11 mouse cellular contexts compared by ENCODE assay signal in genomic region chr6:52932603-52933178, GRCm38 (mm10).
A peak's percentile ranks its signal among the peaks of the same experiment; 100 is the strongest.
DNase-seq lines count a peak whose midpoint lies in the region; ATAC-seq lines count a peak whose summit lies in the region.
"Had no signal": no experiment of that assay in that cellular context is flagged by ENCODE, and none has a peak within 500 bp of the region (broad histone marks: within the 10 kb centered on the region; RNA-seq: fewer than 3 reads in every experiment).

No protein-coding gene starts in this region.

- H3K9ac ChIP-seq in kidney, embryonic 16.5 days (replicated peaks; ENCODE audit: low read length), result no peak overlapping the region
- H3K9ac ChIP-seq in embryonic facial prominence, embryonic 11.5 days (replicated peaks; ENCODE audit: low read length), result no peak overlapping the region
- H3K9ac ChIP-seq: lung, embryonic 14.5 days had no signal

- no peaks in the 10 kb centered on the region for H3K27me3 ChIP-seq in kidney, embryonic 16.5 days (ENCODE audit: insufficient read depth, low read length)
- no peaks in the 10 kb centered on the region for H3K27me3 ChIP-seq in embryonic facial prominence, embryonic 11.5 days (ENCODE audit: control insufficient read depth, insufficient read depth, low read length)
- no peaks in the 10 kb centered on the region for H3K27me3 ChIP-seq in limb, embryonic 10.5 days (ENCODE audit: low read depth, poor library complexity, severe bottlenecking)

- H3K27ac ChIP-seq in kidney, embryonic 16.5 days (ENCODE audit: low read length), result no peak overlapping the region
- H3K27ac ChIP-seq in embryonic facial prominence, embryonic 11.5 days (replicated peaks; ENCODE audit: low read depth, low read length), result no peak overlapping the region
- H3K27ac ChIP-seq in limb, embryonic 10.5 days, result peak overlapping the region; percentile 47

- no peaks in the 10 kb centered on the region for H3K36me3 ChIP-seq in kidney, embryonic 16.5 days (ENCODE audit: insufficient read depth, low read length)
- no peaks in the 10 kb centered on the region for H3K36me3 ChIP-seq in embryonic facial prominence, embryonic 11.5 days (replicated peaks; ENCODE audit: control insufficient read depth, insufficient read depth, low read depth, low read length)
- H3K36me3 ChIP-seq in limb, embryonic 10.5 days, result no peaks in the 10 kb centered on the region

- no peaks in the 10 kb centered on the region for H3K9me3 ChIP-seq in kidney, embryonic 16.5 days (ENCODE audit: low read length)
- no peaks in the 10 kb centered on the region for H3K9me3 ChIP-seq in embryonic facial prominence, embryonic 11.5 days (replicated peaks; ENCODE audit: control insufficient read depth, low read length)
- H3K9me3 ChIP-seq in limb, embryonic 10.5 days (replicated peaks), result no peaks in the 10 kb centered on the region

- no peak overlapping the region for H3K4me2 ChIP-seq in kidney, embryonic 16.5 days (replicated peaks; ENCODE audit: low read depth, low read length)
- no peak overlapping the region for H3K4me2 ChIP-seq in embryonic facial prominence, embryonic 11.5 days (ENCODE audit: low read depth, low read length)
- H3K4me2 ChIP-seq: lung, embryonic 14.5 days had no signal

- no peak overlapping the region for H3K4me3 ChIP-seq in kidney, embryonic 16.5 days (ENCODE audit: low read length)
- no peak overlapping the region for H3K4me3 ChIP-seq in embryonic facial prominence, embryonic 11.5 days (ENCODE audit: low read depth, low read length)
- no peak overlapping the region for H3K4me3 ChIP-seq in limb, embryonic 10.5 days

- 39% methylated on average over 7 of the region's 7 CpGs for WGBS in kidney, embryonic 16.5 days
- WGBS in embryonic facial prominence, embryonic 11.5 days, result 14% methylated on average over 7 of the region's 7 CpGs
- WGBS in limb, embryonic 10.5 days, result 29% methylated on average over 7 of the region's 7 CpGs

- 0 out of 2 replicates have a peak, but pooled peaks have one; percentile 42 for ATAC-seq in kidney, embryonic 16.5 days (ENCODE audit: low FRiP score, low TSS enrichment)
- peak; percentile 62; the same call in 1 of the 2 replicates for ATAC-seq in embryonic facial prominence, embryonic 11.5 days (replicated peaks; ENCODE audit: insufficient number of reproducible peaks, low FRiP score, low TSS enrichment, low read depth)

- H3K4me1 ChIP-seq in kidney, embryonic 16.5 days (ENCODE audit: insufficient read depth, low read length), result peaks cover 6% of the 10 kb centered on the region
- 0 out of 2 replicates have a peak, but pooled peaks cover 2% of the 10 kb centered on the region for H3K4me1 ChIP-seq in embryonic facial prominence, embryonic 11.5 days (ENCODE audit: control insufficient read depth, insufficient read depth, low read length)
- peaks cover 28% of the 10 kb centered on the region for H3K4me1 ChIP-seq in limb, embryonic 10.5 days

- DNase-seq in kidney, adult 18-20 months, result no peak
- DNase-seq in embryo, embryonic 10.5 days (ENCODE audit: low spot score), result peak; percentile 42
- peak; percentile 75 for DNase-seq in embryonic facial prominence, embryonic 11.5 days (ENCODE audit: low spot score)
- DNase-seq in limb, embryonic 10.5 days (ENCODE audit: low spot score), result peak; percentile 44
- DNase-seq in right cerebral cortex, postnatal 4 days, result no peak
- DNase-seq in urinary bladder, adult 2 months (ENCODE audit: low spot score), result no peak
- DNase-seq: heart, postnatal 14 days; kidney, adult 8-10 months; lung, embryonic 14.5 days; right cerebral cortex, postnatal 14 days had no signal

Comparison
In these comparisons a context has a peak if more than half of its experiments do, and no peak if none do; other contexts are left out.
1. DNase-seq: peak in embryo, embryonic 10.5 days (single experiment), embryonic facial prominence, embryonic 11.5 days (single experiment) and limb, embryonic 10.5 days (single experiment); none in kidney, adult 18-20 months (single experiment), right cerebral cortex, postnatal 4 days (single experiment) and urinary bladder, adult 2 months (single experiment).